Mouse (Mus musculus): ENCODE data around the gene Lmntd1.

GRCm38 (mm10) chr6:145564671-145565070 is 49.4 kb downstream of the Lmntd1 start:
- no peak for TF ChIP-seq CTCF (IDR thresholded peaks at IDR 0.05; ENCODE audit: extremely low read depth, insufficient read length, insufficient replicate concordance, low read depth, low read length)
- no peak for TF ChIP-seq POLR2A (IDR thresholded peaks at IDR 0.05; ENCODE audit: low read depth, low read length)

All from small intestine, adult 2 months (tissue).